Mouse (Mus musculus) embryo, embryonic 11.5 days (tissue): Measurements from ENCODE around the gene Fam81a.

Experiments
- DNase-seq: peaks from one replicate; pipeline ENCODE4 v3.0.0-alpha.2; 2012; ENCODE audit warnings: low read depth, low spot score

Fam81a gene

GRCm38 (mm10) chr9:70052730-70053129 is 89.6 kb downstream of the Fam81a start:
- DNase-seq: no peak

DNA sequence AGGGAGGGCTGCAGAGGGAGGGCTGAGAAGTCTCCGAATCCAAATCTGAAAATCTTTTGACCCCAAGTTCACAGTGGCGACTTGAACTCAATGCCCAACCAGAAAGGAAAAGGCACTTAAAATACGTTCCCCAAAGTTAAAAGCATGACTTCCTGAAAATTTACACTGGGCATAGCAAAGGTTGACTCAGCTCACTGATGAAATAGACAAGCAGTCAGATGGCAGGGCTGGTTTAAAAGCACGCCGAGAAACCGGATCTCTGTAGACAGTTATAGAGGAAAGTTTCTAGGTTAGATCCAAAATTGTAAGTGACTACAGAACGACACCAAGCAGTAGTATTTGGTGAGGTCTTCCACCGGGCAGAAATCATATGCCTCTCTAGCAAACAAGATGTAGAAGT is 92.5 kb downstream of the Fam81a start:
- no peak for DNase-seq

DNA sequence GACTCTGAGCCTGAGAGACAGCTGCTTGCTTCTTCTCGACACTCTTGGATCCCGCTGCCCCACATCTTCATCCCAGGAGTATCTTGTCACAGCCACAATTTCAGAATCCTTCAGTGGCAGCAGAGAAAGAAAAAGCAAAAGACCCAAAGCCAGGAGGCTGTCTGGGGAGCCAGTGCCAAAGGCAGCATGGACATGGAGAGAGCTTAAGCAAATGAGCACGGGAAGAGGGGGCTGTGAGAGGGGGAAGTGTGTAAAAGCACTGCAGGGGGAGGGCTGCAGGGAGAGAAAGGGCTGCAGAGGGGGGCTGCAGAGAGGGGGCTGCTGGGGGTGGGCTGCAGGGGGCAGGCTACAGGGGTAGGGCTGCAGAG is 93.0 kb downstream of the Fam81a start:
- DNase-seq: no peak

DNA sequence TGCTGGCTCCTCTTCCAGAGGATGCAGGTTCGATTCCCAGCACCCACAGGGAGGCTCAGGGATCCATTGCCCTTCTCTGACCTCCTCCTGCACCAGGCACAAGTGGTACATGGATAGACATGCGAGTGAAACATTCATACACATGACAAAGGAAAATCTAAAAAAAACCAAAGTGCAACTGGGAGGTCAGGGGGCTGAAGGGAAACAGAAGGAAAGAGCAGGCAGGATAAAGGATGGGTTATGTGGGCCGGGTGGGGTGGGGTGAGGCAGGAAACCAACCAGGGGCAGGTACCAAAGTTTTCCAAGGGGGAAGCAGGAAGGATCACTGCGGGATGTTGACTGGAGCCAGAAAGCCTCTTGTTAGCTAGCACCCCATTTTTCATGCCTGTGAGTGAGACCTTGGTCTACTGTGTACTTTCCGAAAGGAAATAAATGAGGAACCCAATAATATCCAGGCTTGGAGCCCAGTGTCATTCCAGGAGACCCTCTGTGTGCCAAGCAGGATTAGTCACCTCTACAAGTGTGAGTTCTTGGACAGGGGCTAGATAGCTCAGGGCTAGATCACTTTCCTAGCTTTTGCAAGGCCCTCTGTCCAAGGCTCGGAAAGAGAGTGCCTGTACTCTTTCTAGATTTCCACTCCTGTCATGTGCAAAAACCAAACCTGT is 93.5 kb downstream of the Fam81a start:
- no peak for DNase-seq

DNA sequence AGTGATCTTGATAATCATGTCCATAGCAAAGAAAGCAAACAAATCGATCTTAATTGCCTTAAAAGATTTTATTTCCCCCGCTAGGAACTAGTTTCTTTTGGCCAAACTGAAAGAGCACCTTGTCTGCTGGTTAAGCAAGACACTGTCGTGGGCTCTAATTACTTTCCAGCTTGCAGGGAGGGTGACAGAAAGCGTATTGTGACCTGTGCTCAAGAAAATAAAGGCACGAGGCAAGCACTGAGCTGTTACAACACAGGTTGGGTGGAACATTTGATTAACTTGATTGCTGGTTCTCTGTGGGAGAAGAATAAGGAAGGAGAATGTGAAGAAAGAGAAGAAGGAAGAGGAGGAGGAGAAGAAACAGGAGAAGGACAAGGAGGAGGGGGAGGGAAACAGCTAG is 94.1 kb downstream of the Fam81a start:
- DNase-seq: no peak

GRCm38 (mm10) chr9:70047839-70048238 is 94.5 kb downstream of the Fam81a start:
- peak; percentile 24 for DNase-seq

- no peak for DNase-seq
Observed at GRCm38 (mm10) chr9:70046255-70046654, 96.1 kb downstream of the Fam81a start.

DNA sequence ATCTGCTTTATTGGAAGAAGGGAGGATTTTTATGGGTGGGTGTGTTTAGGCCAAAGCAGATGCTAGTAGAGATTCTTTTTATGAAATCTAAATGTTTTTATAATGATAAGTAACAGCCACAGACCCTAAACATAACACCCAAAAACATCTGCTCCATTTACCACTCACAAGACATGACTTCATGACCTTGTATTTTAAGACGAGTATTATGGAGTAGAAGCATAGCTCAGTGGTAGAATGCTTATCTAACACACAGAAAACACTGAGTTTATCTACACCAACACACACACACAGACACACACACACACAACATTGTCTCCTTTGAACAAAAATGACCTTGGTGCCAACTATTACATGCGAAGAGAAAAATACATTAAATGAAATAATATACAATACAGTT is 97.5 kb downstream of the Fam81a start:
- DNase-seq: no peak

- DNase-seq: no peak
Observed at GRCm38 (mm10) chr9:70042935-70043334, 99.4 kb downstream of the Fam81a start.

DNA sequence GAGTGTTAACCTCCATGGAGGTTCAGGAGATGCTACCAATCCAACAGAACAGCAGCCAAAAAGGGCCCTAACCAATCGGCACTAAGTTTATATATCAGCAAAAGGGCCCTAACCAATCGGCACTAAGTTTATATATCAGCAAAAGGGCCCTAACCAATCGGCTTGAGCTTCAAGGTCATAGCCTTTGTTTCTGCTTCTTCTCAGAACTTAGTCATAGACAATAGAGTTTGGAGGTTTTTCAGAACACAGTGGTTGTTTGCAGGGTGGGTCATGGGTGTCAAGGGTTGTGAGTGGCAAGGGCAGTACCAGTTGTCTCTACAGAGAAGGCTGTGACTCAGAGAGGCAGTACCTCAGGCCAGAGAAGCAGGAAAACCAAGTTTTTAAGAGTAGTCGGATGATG is 100.2 kb downstream of the Fam81a start:
- DNase-seq: no peak

DNA sequence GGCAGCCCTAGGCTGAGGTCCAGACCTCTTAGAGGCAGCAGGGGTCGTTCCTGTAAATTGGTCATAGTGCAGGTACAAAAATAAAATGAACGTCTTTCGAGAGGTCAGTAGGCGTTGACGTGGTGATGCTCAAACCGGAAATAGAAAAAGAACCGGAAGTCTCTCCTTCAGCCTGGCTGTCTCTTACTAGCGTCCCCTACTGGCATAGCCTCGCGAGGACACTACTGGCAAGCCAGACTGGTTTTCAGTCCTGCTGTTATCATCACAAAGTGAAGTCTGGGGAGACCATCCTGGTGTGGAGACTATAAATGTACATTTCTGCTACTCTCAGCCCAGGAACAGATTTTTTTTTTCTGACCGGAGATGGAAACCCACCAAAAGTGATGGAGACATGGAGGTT is 101.8 kb downstream of the Fam81a start:
- no peak for DNase-seq

DNA sequence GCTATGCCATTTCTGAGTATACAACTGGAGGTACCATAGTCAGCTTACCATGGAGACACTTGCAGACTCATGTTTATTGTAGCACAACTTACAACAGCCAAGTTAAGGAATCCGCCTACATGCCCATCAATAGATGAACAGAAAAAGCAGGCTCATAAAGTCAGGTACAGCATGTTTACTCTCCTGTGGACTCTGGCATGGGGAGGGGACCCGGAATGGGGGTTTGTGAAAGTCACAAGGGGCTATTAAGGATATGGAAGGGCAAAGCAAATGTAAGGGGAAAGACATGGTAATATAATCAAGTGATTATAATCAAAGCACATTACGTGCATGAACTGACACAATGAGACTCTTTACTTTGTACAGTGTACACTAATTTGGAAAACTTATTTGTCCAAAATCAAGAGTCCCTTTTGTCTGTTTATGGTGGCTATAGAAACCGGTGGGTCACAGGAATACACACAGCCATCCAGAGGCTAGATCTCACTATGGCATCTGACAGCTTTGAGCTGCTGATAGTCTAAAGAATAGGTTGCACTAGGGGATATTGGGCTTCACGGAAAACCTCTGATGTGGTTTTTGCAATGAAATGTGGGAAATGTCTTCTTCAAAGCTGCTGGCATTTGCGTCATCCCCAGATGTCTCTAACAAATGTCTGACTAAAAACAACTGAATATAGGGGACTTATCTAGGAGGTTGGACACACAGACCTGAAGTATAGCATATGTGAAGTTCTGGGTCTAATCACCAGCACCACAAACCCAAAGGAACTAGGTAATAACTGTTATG is 102.6 kb downstream of the Fam81a start:
- no peak for DNase-seq
